Mouse (Mus musculus) embryo, embryonic 10.5 days (tissue): ENCODE measurements around the gene Calm2.

Source experiments
- DNase-seq: peaks from one replicate; pipeline ENCODE4 v3.0.0-alpha.2; 2015; ENCODE audit warnings: low spot score

The Calm2 gene

GRCm38 (mm10) chr17:87397088-87397487, 49.6 kb downstream of the Calm2 start:
- DNase-seq: no peak

- no peak for DNase-seq
Observed at GRCm38 (mm10) chr17:87391242-87391641, 55.5 kb downstream of the Calm2 start.

- DNase-seq: no peak
Observed at GRCm38 (mm10) chr17:87387068-87387467, 59.7 kb downstream of the Calm2 start.

- DNase-seq: no peak
Observed at GRCm38 (mm10) chr17:87385835-87386234, 60.9 kb downstream of the Calm2 start.
